Mouse (Mus musculus) small intestine, adult 2 months (tissue): ENCODE measurements around the gene Pum2. TPM values are rescaled to one million over a fixed set of nuclear protein-coding genes. Genes with fewer than 3 reads are reported as not detected.

ENCODE experiments used
- H3K27ac ChIP-seq: fragments of 200-500 bp; 2 replicates; pipeline ENCODE4 v1.5.1; 2012; ENCODE audit warnings: low read depth, low read length, control low read depth, inconsistent platforms; ENCODE audit not compliant: insufficient read depth
- H3K27me3 ChIP-seq: fragments of 200-500 bp; 2 replicates; pipeline ENCODE4 v1.6.1; 2012; ENCODE audit warnings: mild to moderate bottlenecking, moderate library complexity, low read length, inconsistent platforms; ENCODE audit not compliant: control insufficient read depth, insufficient read depth
- H3K36me3 ChIP-seq: fragments of 200-500 bp; 2 replicates; pipeline ENCODE4 v1.6.1; 2012; ENCODE audit warnings: mild to moderate bottlenecking, low read length, control low read depth, inconsistent platforms; ENCODE audit not compliant: control insufficient read depth, insufficient read depth
- H3K4me1 ChIP-seq: fragments of 200-500 bp; 2 replicates; pipeline ENCODE4 v1.6.1; 2012; ENCODE audit warnings: low read length, inconsistent platforms, mixed read lengths; ENCODE audit not compliant: control insufficient read depth, insufficient read depth, insufficient read length
- H3K4me3 ChIP-seq: fragments of 200-500 bp; 2 replicates; pipeline ENCODE4 v1.5.1; 2012; ENCODE audit warnings: low read depth, mild to moderate bottlenecking, control low read depth, inconsistent platforms, low read length, moderate library complexity
- CTCF ChIP-seq: fragments of 200-500 bp; IDR thresholded peaks from 2 replicates; pipeline ENCODE4 v1.5.1; 2012; ENCODE audit warnings: low read depth, mild to moderate bottlenecking, control low read depth, inconsistent platforms, low read length, moderate library complexity, mixed read lengths; ENCODE audit not compliant: insufficient replicate concordance, insufficient read length; ENCODE audit errors: extremely low read depth
- POLR2A ChIP-seq: fragments of 200-500 bp; IDR thresholded peaks from 2 replicates; pipeline ENCODE4 v1.6.1; 2012; ENCODE audit warnings: low read depth, mild to moderate bottlenecking, control low read depth, inconsistent platforms, low read length, moderate library complexity
- WGBS: fragments of 180-500 bp; shearing (Covaris S2); methylation state at CpG from one replicate; pipeline ENCODE4 v1.1.7; 2018; 5-methylcytosine and 5-hydroxymethylcytosine counted together
- polyA plus RNA-seq: library from polyadenylated mRNA; depleted of rRNA; stranded (reverse); fragments of >200 nt; gene quantifications from 2 replicates; pipeline ENCODE4 v1.2.3, GENCODE M21; 2012

The Pum2 gene
- polyA plus RNA-seq, 1 experiment = 33.9 TPM

DNA sequence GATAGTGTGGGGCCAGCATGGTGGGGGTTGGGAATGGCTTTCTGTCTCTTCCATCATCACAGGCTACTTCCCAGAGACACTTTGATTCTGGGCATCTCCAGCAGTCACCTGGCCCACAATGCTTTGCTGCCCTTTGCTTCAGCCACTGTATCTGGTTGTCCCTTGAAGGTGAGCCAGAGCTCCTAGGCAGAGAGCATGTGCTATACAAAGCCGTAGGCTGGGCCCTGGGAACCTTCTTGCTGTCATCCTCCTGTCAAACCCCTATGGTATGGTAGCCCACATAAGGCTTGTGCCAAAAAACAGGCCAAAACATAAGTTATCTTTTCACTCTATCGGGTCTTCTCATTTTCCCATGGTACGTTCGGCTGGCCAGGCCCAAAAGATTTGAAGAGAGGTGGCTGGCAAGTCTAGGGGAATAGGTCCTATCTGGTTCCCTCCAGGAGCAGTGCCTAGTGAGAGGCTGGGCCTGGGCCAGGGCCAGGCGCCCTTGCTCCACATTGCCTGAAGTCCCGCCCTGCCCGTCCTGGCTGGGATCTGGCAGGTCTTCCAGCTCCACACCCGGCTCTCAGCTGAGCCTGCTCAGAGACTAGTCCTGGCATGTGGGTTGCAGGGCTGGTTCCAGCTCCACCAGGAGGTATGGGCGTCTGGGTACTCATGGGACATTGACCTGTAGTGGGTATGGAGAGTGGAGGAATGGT, 107.9 kb downstream of the Pum2 start:
- Histone ChIP-seq H3K4me1 (peaks cover 68% of the 10 kb centered on the region), H3K27me3 (no peaks in the 10 kb centered on the region), H3K4me3 (no peak overlapping the region), H3K27ac (peak overlapping the region; percentile 77), H3K36me3 (no peaks in the 10 kb centered on the region)
- TF ChIP-seq POLR2A = no peak
- TF ChIP-seq CTCF = no peak
- WGBS = 21% methylated on average over 9 of the region's 9 CpGs

DNA sequence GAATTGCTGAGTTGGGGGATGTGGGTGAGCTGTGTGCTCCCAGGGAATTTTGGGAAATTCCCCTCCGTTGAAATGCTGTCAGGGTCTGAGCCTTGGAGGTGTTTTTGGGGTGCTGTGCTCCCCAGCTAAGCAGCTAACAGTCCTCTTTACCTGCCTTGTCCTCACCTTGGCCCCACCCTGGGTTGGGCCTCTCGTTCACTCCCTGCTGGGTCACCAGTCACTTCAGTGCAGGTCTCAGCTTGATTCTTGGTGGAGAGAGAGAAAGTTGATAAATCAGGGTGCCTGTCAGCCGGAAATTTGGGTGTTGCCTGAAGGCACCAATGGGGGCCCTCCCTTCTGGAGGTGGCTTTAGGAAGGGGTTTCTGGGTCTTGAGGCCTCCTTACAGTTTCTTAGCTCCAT, 108.6 kb downstream of the Pum2 start:
- no peak for TF ChIP-seq CTCF
- TF ChIP-seq POLR2A = no peak
- no peak overlapping the region for H3K4me3 ChIP-seq
- peak overlapping the region; percentile 77 for H3K27ac ChIP-seq
- H3K27me3 ChIP-seq = no peaks in the 10 kb centered on the region
- no peaks in the 10 kb centered on the region for H3K36me3 ChIP-seq
- peaks cover 60% of the 10 kb centered on the region for H3K4me1 ChIP-seq
- 28% methylated on average over 3 of the region's 3 CpGs for WGBS

- 52% methylated on average over 9 of the region's 9 CpGs for WGBS
- TF ChIP-seq CTCF (no peak), POLR2A (no peak)
- no peak overlapping the region for H3K4me3 ChIP-seq
- no peaks in the 10 kb centered on the region for H3K27me3 ChIP-seq
- H3K36me3 ChIP-seq = no peaks in the 10 kb centered on the region
- peaks cover 45% of the 10 kb centered on the region for H3K4me1 ChIP-seq
- H3K27ac ChIP-seq = no peak overlapping the region
Measured at GRCm38 (mm10) chr12:8784189-8784588, 110.3 kb downstream of the Pum2 start.

- Histone ChIP-seq H3K36me3 (peaks cover 17% of the 10 kb centered on the region), H3K4me3 (no peak overlapping the region), H3K4me1 (peaks cover 30% of the 10 kb centered on the region), H3K27me3 (no peaks in the 10 kb centered on the region), H3K27ac (no peak overlapping the region)
- WGBS = 57% methylated on average over 5 of the region's 5 CpGs
- no peak for TF ChIP-seq CTCF
- no peak for TF ChIP-seq POLR2A
Measured at GRCm38 (mm10) chr12:8786476-8786875, 112.5 kb downstream of the Pum2 start.

DNA sequence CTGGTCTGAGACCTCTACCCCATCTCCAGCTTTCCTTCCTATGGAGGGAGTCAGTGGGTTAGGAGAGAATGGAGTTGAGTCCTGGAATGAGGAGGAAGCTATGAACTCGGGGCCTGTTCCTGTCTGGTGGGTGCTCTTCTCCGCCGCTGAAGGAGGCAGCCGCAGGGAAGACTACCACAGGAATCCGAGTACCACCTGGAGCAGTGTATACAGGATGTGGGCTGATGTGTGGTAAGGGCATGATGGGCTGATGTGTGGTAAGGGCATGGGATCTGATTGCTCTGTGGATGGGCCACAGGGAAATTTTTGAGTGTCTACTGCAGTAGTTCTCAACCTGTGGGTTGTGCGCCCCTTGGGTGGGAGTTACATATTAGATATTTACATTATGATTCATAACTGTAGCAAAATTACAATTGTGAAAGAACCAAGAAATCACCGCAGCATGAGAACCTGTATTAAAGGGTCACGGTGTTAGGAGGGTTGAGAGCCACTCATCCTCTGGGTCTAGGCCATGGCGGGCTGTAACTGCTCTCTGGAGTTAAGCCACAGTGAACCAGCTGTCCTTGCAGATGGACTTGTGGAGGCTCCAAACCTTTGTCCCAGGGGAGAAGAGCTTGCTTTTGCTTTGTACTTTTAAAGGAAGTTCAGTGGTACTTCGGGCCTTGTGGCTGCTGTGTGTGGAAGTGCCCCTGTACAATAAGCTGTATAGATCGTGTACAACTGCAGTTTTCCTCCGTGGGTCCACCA, 113.2 kb downstream of the Pum2 start:
- no peak overlapping the region for H3K27ac ChIP-seq
- peaks cover 23% of the 10 kb centered on the region for H3K4me1 ChIP-seq
- peaks cover 22% of the 10 kb centered on the region for H3K36me3 ChIP-seq
- no peaks in the 10 kb centered on the region for H3K27me3 ChIP-seq
- 71% methylated on average over 12 of the region's 12 CpGs for WGBS
- H3K4me3 ChIP-seq = no peak overlapping the region
- TF ChIP-seq CTCF (no peak), POLR2A (no peak)

DNA sequence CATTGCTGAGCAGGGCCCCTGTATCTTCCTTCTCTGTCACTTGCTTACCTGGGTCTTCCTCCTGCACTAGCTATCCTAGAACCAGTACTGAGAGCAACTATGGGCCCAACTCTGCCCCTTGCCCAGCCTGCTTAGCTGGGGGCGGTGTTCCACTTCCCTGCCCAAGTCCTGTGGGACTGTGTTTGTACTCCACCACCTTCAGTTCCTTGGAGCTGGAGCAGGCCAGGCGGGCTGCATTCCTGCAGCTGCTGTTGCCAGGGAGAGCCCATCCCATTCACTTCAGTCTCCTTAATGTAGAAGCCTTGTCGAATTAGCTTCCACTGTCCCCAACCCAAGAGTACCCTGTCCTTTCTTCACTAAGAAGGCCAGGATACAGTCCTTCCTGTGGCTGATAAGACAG, 114.5 kb downstream of the Pum2 start:
- TF ChIP-seq POLR2A = no peak
- no peak for TF ChIP-seq CTCF
- Histone ChIP-seq H3K36me3 (peaks cover 26% of the 10 kb centered on the region), H3K27me3 (no peaks in the 10 kb centered on the region)

GRCm38 (mm10) chr12:8790615-8791014, 116.7 kb downstream of the Pum2 start:
- no peak overlapping the region for H3K27ac ChIP-seq
- TF ChIP-seq CTCF (no peak), POLR2A (no peak)
- peaks cover 5% of the 10 kb centered on the region; the same call in 1 of the 2 replicates for H3K4me1 ChIP-seq
- H3K4me3 ChIP-seq = no peak overlapping the region
- 86% methylated on average over 12 of the region's 12 CpGs for WGBS
- no peaks in the 10 kb centered on the region for H3K27me3 ChIP-seq
- H3K36me3 ChIP-seq = peaks cover 27% of the 10 kb centered on the region

More for the DNA sequence above, 114.5 kb downstream of the Pum2 start:
- Histone ChIP-seq H3K4me3 (no peak overlapping the region), H3K27ac (no peak overlapping the region), H3K4me1 (peaks cover 13% of the 10 kb centered on the region)
- 84% methylated on average over 3 of the region's 3 CpGs for WGBS
